8 mouse cellular contexts compared by ENCODE assay signal in the genomic region with DNA sequence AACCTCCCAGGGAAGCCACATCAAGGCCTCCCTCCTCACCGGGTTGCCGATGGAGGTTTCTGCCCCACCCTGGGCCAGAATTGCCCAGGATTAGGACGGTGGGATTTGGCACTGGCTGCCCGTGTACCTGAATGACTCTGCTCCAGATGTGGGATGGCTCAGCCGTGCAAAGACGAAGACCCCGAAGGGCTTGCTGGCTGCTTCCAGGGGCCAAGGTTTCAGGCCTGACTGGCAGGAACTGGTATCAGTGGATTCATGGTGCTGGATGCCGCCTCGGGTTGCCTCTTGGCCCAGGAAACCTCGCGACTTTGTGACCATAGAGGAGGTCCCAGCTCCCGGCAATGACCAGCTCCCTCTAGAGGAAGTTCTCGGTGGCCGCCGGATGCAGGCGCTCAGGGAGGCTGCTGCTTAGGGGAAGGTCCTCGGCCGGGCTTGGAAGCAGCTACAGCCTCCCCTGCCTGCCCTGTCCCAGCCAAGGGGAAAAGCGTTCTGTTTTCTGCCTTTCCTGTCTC. TPM values are rescaled to one million over a fixed set of nuclear protein-coding genes. Genes with fewer than 3 reads are reported as not detected.
A peak's percentile ranks its signal among the peaks of the same experiment; 100 is the strongest.
DNase-seq lines count a peak whose midpoint lies in the region; ATAC-seq and TF ChIP-seq lines count a peak whose summit lies in the region.

No protein-coding gene starts in this region.

- peak; percentile 92 for DNase-seq in A20 (ENCODE audit: low read depth, low spot score)
- DNase-seq in liver, adult 2 months (ENCODE audit: extremely low read depth, low read depth, low spot score) = peak; percentile 71
- peak; percentile 89 for DNase-seq in splenic B cell, adult 2 months (ENCODE audit: low read depth, low spot score)

- 0 out of 2 replicates have a peak, but pooled peaks cover 2% of the 10 kb centered on the region for H3K79me2 ChIP-seq in liver, adult 2 months (ENCODE audit: control insufficient read depth, insufficient read depth, low read length)
- H3K79me2 ChIP-seq in myocyte (ENCODE audit: control insufficient read depth, insufficient read depth) = peaks cover 19% of the 10 kb centered on the region

- peaks cover 6% of the 10 kb centered on the region for H3K36me3 ChIP-seq in heart, embryonic 11.5 days (ENCODE audit: control insufficient read depth, insufficient read depth, low read length)
- H3K36me3 ChIP-seq in kidney, embryonic 16.5 days (ENCODE audit: insufficient read depth, low read length) = peaks cover 19% of the 10 kb centered on the region; the same call in 1 of the 2 replicates
- 0 out of 2 replicates have a peak, but pooled peaks cover 2% of the 10 kb centered on the region for H3K36me3 ChIP-seq in liver, adult 2 months (ENCODE audit: control insufficient read depth, insufficient read depth, low read length)
- peaks cover 6% of the 10 kb centered on the region for H3K36me3 ChIP-seq in myocyte (ENCODE audit: control insufficient read depth, insufficient read depth)
- peaks cover 1% of the 10 kb centered on the region for H3K36me3 ChIP-seq in splenic B cell, adult 2 months (ENCODE audit: control insufficient read depth, insufficient read depth, low read length, poor library complexity, severe bottlenecking)

- peak overlapping the region; percentile 63 for H3ac ChIP-seq in myocyte (ENCODE audit: control insufficient read depth, insufficient read length)

- peak overlapping the region; percentile 90 for H3K4me2 ChIP-seq in heart, embryonic 11.5 days
- peak overlapping the region; percentile 64 for H3K4me2 ChIP-seq in kidney, embryonic 16.5 days (replicated peaks; ENCODE audit: low read depth, low read length)
- peak overlapping the region; percentile 85 for H3K4me2 ChIP-seq in myocyte (ENCODE audit: low read depth)

- 2% methylated on average over 19 of the region's 19 CpGs for WGBS in heart, embryonic 11.5 days (ENCODE audit: insufficient replicate concordance)
- under 1% methylated on average over 19 of the region's 19 CpGs for WGBS in kidney, embryonic 16.5 days
- under 1% methylated on average over 19 of the region's 19 CpGs for WGBS in liver, adult 2 months

- H3K9ac ChIP-seq in heart, embryonic 11.5 days (ENCODE audit: low read depth, low read length) = peak overlapping the region; percentile 98
- peak overlapping the region; percentile 93 for H3K9ac ChIP-seq in kidney, embryonic 16.5 days (replicated peaks; ENCODE audit: low read length)
- H3K9ac ChIP-seq in liver, adult 2 months (ENCODE audit: low read depth, low read length) = peak overlapping the region; percentile 83

- peak; percentile 36 for TF ChIP-seq CTCF in bone marrow macrophage, adult 2 months (IDR thresholded peaks at IDR 0.05; ENCODE audit: low read depth, low read length)
- peak; percentile 47; the same call in 1 of the 2 replicates for TF ChIP-seq CTCF in embryonic fibroblast, embryonic 13.5 days (IDR thresholded peaks at IDR 0.05; ENCODE audit: borderline replicate concordance, insufficient read depth, low read length)
- TF ChIP-seq CTCF in liver, adult 2 months (IDR thresholded peaks at IDR 0.05; ENCODE audit: low read depth, low read length) = peak; percentile 85

- peak; percentile 64 for ATAC-seq in heart, embryonic 11.5 days (replicated peaks; ENCODE audit: insufficient number of reproducible peaks, low FRiP score, low TSS enrichment)
- ATAC-seq in kidney, embryonic 16.5 days (ENCODE audit: low FRiP score, low TSS enrichment) = peak; percentile 83

- no peak for TF ChIP-seq POLR2A in bone marrow macrophage, adult 2 months (IDR thresholded peaks at IDR 0.05; ENCODE audit: borderline replicate concordance, low read depth, low read length)
- TF ChIP-seq POLR2A in embryonic fibroblast, embryonic 13.5 days (IDR thresholded peaks at IDR 0.05; ENCODE audit: low read depth, low read length) = peak; percentile 92
- 0 out of 2 replicates have a peak, but pooled peaks have one; percentile 45 for TF ChIP-seq POLR2A in liver, adult 2 months (IDR thresholded peaks at IDR 0.05; ENCODE audit: extremely low read depth, insufficient read depth, low read length)
- TF ChIP-seq POLR2A in myocyte (IDR thresholded peaks at IDR 0.05; ENCODE audit: insufficient read length, low read depth) = peak; percentile 77

- no peaks in the 10 kb centered on the region for H3K9me3 ChIP-seq in heart, embryonic 11.5 days (replicated peaks; ENCODE audit: control insufficient read depth, low read length)
- no peaks in the 10 kb centered on the region for H3K9me3 ChIP-seq in kidney, embryonic 16.5 days (ENCODE audit: low read length)

- peaks cover 23% of the 10 kb centered on the region for H3K4me1 ChIP-seq in bone marrow macrophage, adult 2 months (ENCODE audit: control insufficient read depth, insufficient read depth, low read length)
- peaks cover 4% of the 10 kb centered on the region for H3K4me1 ChIP-seq in embryonic fibroblast, embryonic 13.5 days (ENCODE audit: control insufficient read depth, insufficient read depth, low read length)
- H3K4me1 ChIP-seq in heart, embryonic 11.5 days (ENCODE audit: control insufficient read depth, insufficient read depth, low read length) = peaks cover 12% of the 10 kb centered on the region
- peaks cover 12% of the 10 kb centered on the region for H3K4me1 ChIP-seq in kidney, embryonic 16.5 days (ENCODE audit: insufficient read depth, low read length)
- H3K4me1 ChIP-seq in liver, adult 2 months (ENCODE audit: control insufficient read depth, insufficient read depth, low read length) = peaks cover 2% of the 10 kb centered on the region; the same call in 1 of the 2 replicates

- H3K27me3 ChIP-seq in heart, embryonic 11.5 days (ENCODE audit: control insufficient read depth, insufficient read depth, low read length) = no peaks in the 10 kb centered on the region
- H3K27me3 ChIP-seq in kidney, embryonic 16.5 days (ENCODE audit: insufficient read depth, low read length) = no peaks in the 10 kb centered on the region
- H3K27me3 ChIP-seq in liver, adult 2 months (ENCODE audit: control insufficient read depth, insufficient read depth, low read length) = no peaks in the 10 kb centered on the region
- no peaks in the 10 kb centered on the region for H3K27me3 ChIP-seq in myocyte (ENCODE audit: control insufficient read depth, insufficient read depth, insufficient read length)
- H3K27me3 ChIP-seq in splenic B cell, adult 2 months (ENCODE audit: control insufficient read depth, insufficient read depth, low read length, poor library complexity, severe bottlenecking) = no peaks in the 10 kb centered on the region

- H3K4me3 ChIP-seq in bone marrow macrophage, adult 2 months (ENCODE audit: insufficient read depth, low read length) = peak overlapping the region; percentile 92
- H3K4me3 ChIP-seq in embryonic fibroblast, embryonic 13.5 days (ENCODE audit: insufficient read depth, low read length) = peak overlapping the region; percentile 65
- H3K4me3 ChIP-seq in heart, embryonic 11.5 days (ENCODE audit: low read depth, low read length) = peak overlapping the region; percentile 79
- H3K4me3 ChIP-seq in kidney, embryonic 16.5 days (ENCODE audit: low read length) = peak overlapping the region; percentile 70
- peak overlapping the region; percentile 83 for H3K4me3 ChIP-seq in liver, adult 2 months (ENCODE audit: insufficient read depth, low read depth, low read length)
- H3K4me3 ChIP-seq in myocyte = peak overlapping the region; percentile 98

- peak overlapping the region; percentile 74 for H3K27ac ChIP-seq in bone marrow macrophage, adult 2 months (ENCODE audit: insufficient read depth, low read depth, low read length)
- H3K27ac ChIP-seq in embryonic fibroblast, embryonic 13.5 days (ENCODE audit: insufficient read depth, low read length) = peak overlapping the region; percentile 63
- peak overlapping the region; percentile 77 for H3K27ac ChIP-seq in heart, embryonic 11.5 days (ENCODE audit: low read depth, low read length)
- peak overlapping the region; percentile 84 for H3K27ac ChIP-seq in kidney, embryonic 16.5 days (ENCODE audit: low read length)
- H3K27ac ChIP-seq in liver, adult 2 months (replicated peaks; ENCODE audit: insufficient read depth, low read depth, low read length) = peak overlapping the region; percentile 70

TF ChIP-seq in myocyte, 11 proteins besides CTCF, POLR2A, EP300 and RAD21:
- no peak for TF ChIP-seq MYOD1 (IDR thresholded peaks at IDR 0.05; ENCODE audit: control insufficient read depth in 1 of 3, insufficient read length in 2 of 3, low read depth in 2 of 3)
- TF ChIP-seq POLR2AphosphoS2 (IDR thresholded peaks at IDR 0.05; ENCODE audit: insufficient read length, low read depth) = peak; percentile 74
TF ChIP-seq in myocyte: peak in this region for 1.

RNA-seq across cellular contexts. Expression of gene Bak1, which starts 0.5 kb away (rescaled TPM):
- 60.8 and 83.0 TPM in 2 replicates for polyA plus RNA-seq in bone marrow macrophage, adult 2 months (2012; ENCODE audit: insufficient read depth, insufficient read length, missing spikeins)
- 106 and 114 TPM in 2 replicates for polyA plus RNA-seq in embryonic fibroblast, embryonic 13.5 days (2011; ENCODE audit: insufficient read length, low read depth, missing spikeins)
- 11.0 and 11.4 TPM in 2 replicates for polyA plus RNA-seq in heart, embryonic 11.5 days (2014; fragmentation: Nextera tagmentation; extraction: Ambion mirVana)
- polyA plus RNA-seq in kidney, embryonic 16.5 days (2015; fragmentation: Nextera tagmentation; extraction: Ambion mirVana) = 7.4 and 9.5 TPM in 2 replicates
- total RNA-seq in liver, adult 2 months (2014; rRNA removed) = 5.1 and 5.6 TPM in 2 replicates
- 21.6 and 23.1 TPM in 2 replicates for polyA plus RNA-seq in liver, adult 2 months (2012; rRNA removed)
- polyA plus RNA-seq in myocyte (2012; fragmentation: generic; extraction: Trizol) = 113 TPM

RNA-seq across cellular contexts. Expression of gene Itpr3, which starts 28.8 kb away (rescaled TPM):
- 3.1 and 3.5 TPM in 2 replicates for polyA plus RNA-seq in bone marrow macrophage, adult 2 months (2012; ENCODE audit: insufficient read depth, insufficient read length, missing spikeins)
- 15.7 and 31.1 TPM in 2 replicates for polyA plus RNA-seq in embryonic fibroblast, embryonic 13.5 days (2011; ENCODE audit: insufficient read length, low read depth, missing spikeins)
- 2.1 and 2.2 TPM in 2 replicates for polyA plus RNA-seq in heart, embryonic 11.5 days (2014; fragmentation: Nextera tagmentation; extraction: Ambion mirVana)
- polyA plus RNA-seq in kidney, embryonic 16.5 days (2015; fragmentation: Nextera tagmentation; extraction: Ambion mirVana) = 9.3 and 9.6 TPM in 2 replicates
- total RNA-seq in liver, adult 2 months (2014; rRNA removed) = 1.1 and 1.5 TPM in 2 replicates
- 0.76 and 1.0 TPM in 2 replicates for polyA plus RNA-seq in liver, adult 2 months (2012; rRNA removed)
- polyA plus RNA-seq in myocyte (2012; fragmentation: generic; extraction: Trizol) = 22.2 TPM

RNA-seq across cellular contexts. Expression of gene Zbtb9, which starts 55.4 kb away (rescaled TPM):
- 10.4 TPM in 2 replicates for polyA plus RNA-seq in bone marrow macrophage, adult 2 months (2012; ENCODE audit: insufficient read depth, insufficient read length, missing spikeins)
- polyA plus RNA-seq in embryonic fibroblast, embryonic 13.5 days (2011; ENCODE audit: insufficient read length, low read depth, missing spikeins) = 7.3 and 8.6 TPM in 2 replicates
- 6.8 and 7.9 TPM in 2 replicates for polyA plus RNA-seq in heart, embryonic 11.5 days (2014; fragmentation: Nextera tagmentation; extraction: Ambion mirVana)
- 19.9 and 20.1 TPM in 2 replicates for polyA plus RNA-seq in kidney, embryonic 16.5 days (2015; fragmentation: Nextera tagmentation; extraction: Ambion mirVana)
- total RNA-seq in liver, adult 2 months (2014; rRNA removed) = 3.3 and 4.1 TPM in 2 replicates
- 3.6 and 4.6 TPM in 2 replicates for polyA plus RNA-seq in liver, adult 2 months (2012; rRNA removed)
- polyA plus RNA-seq in myocyte (2012; fragmentation: generic; extraction: Trizol) = 8.8 TPM

Comparison
In these comparisons a context has a peak if more than half of its experiments do, and no peak if none do; other contexts are left out.
1. Peak in every context shown above with its lines: DNase-seq, ATAC-seq, H3K4me3 ChIP-seq and H3K27ac ChIP-seq.